Mouse (Mus musculus) embryonic facial prominence, embryonic 13.5 days (tissue): ENCODE results near the gene Pigyl. TPM values are rescaled to one million over a fixed set of nuclear protein-coding genes. Genes with fewer than 3 reads are reported as not detected.
"Not testable (repeated sequence)": the region's sequence is repeated elsewhere in the genome, so short reads cannot be mapped to it uniquely, and the experiment has no call there.

Experiments
- ATAC-seq: fragments of 200-750 bp; cut with Nextera tagmentation; 2 replicates; pipeline ENCODE4 v1.8.0; 2017; ENCODE audit warnings: low read depth; ENCODE audit not compliant: insufficient number of reproducible peaks, insufficient read depth, low FRiP score, low TSS enrichment
- H3K27ac ChIP-seq: fragments of 300-500 bp; sonication (generic); 2 replicates; pipeline ENCODE4 v1.5.1; 2015; ENCODE audit warnings: moderate library complexity, mild to moderate bottlenecking, inconsistent platforms
- H3K27me3 ChIP-seq: fragments of 300-500 bp; sonication (generic); 2 replicates; pipeline ENCODE4 v1.6.1; 2015; ENCODE audit warnings: mild to moderate bottlenecking, inconsistent platforms
- H3K36me3 ChIP-seq: fragments of 300-500 bp; sonication (generic); 2 replicates; pipeline ENCODE4 v1.6.1; 2015; ENCODE audit warnings: mild to moderate bottlenecking, inconsistent platforms
- H3K4me1 ChIP-seq: fragments of 300-500 bp; sonication (generic); 2 replicates; pipeline ENCODE4 v1.6.1; 2015; ENCODE audit warnings: inconsistent platforms
- H3K4me2 ChIP-seq: fragments of 300-500 bp; sonication (generic); 2 replicates; pipeline ENCODE4 v1.6.1; 2015; ENCODE audit warnings: moderate library complexity, mild to moderate bottlenecking, inconsistent platforms
- H3K4me3 ChIP-seq: fragments of 300-500 bp; sonication (generic); 2 replicates; pipeline ENCODE4 v1.5.1; 2015; ENCODE audit warnings: mild to moderate bottlenecking, inconsistent platforms
- H3K9ac ChIP-seq: fragments of 300-500 bp; sonication (generic); 2 replicates; pipeline ENCODE4 v1.6.1; 2015; ENCODE audit warnings: mild to moderate bottlenecking, inconsistent platforms
- H3K9me3 ChIP-seq: fragments of 300-500 bp; sonication (generic); 2 replicates; pipeline ENCODE4 v1.6.1; 2016; ENCODE audit warnings: inconsistent platforms
- WGBS: fragments of 180-500 bp; shearing (Covaris S2); methylation state at CpG from one replicate; pipeline ENCODE4 v1.1.7; 2015; ENCODE audit warnings: mixed read lengths; 5-methylcytosine and 5-hydroxymethylcytosine counted together
- polyA plus RNA-seq: library from polyadenylated mRNA; unstranded; fragments of >200 nt; fragmentation: Nextera tagmentation; extraction: Ambion mirVana; gene quantifications from 2 replicates; pipeline ENCODE4 v1.2.1, GENCODE M21; 2015

Gene Pigyl
- polyA plus RNA-seq, 1 experiment from 2014 or later = 75.9 TPM

GRCm38 (mm10) chr9:22143108-22144037 is 13.3 kb upstream of the Pigyl start:
- H3K9me3 ChIP-seq = 0 out of 2 replicates have a peak, but pooled peaks cover 3% of the 10 kb centered on the region
- H3K4me3 ChIP-seq = no peak overlapping the region
- H3K27me3 ChIP-seq = no peaks in the 10 kb centered on the region
- WGBS = 54% methylated on average over 17 of the region's 17 CpGs
- no peaks in the 10 kb centered on the region for H3K4me1 ChIP-seq
- no peaks in the 10 kb centered on the region for H3K36me3 ChIP-seq
- ATAC-seq = no peak
- no peak overlapping the region for H3K4me2 ChIP-seq
- H3K27ac ChIP-seq = no peak overlapping the region
- H3K9ac ChIP-seq = no peak overlapping the region

- no peak for ATAC-seq
- WGBS = 85% methylated on average over 8 of the region's 8 CpGs
Observed at GRCm38 (mm10) chr9:22144304-22144965, 12.2 kb upstream of the Pigyl start.

GRCm38 (mm10) chr9:22149426-22150248 is 7.0 kb upstream of the Pigyl start:
- H3K9ac ChIP-seq = no peak overlapping the region
- ATAC-seq = no peak
- WGBS = 73% methylated on average over 20 of the region's 20 CpGs

More at GRCm38 (mm10) chr9:22144304-22144965, 12.2 kb upstream of the Pigyl start:
- no peaks in the 10 kb centered on the region for H3K4me1 ChIP-seq
- H3K27ac ChIP-seq = no peak overlapping the region
- H3K27me3 ChIP-seq = no peaks in the 10 kb centered on the region
- no peaks in the 10 kb centered on the region for H3K36me3 ChIP-seq
- H3K4me3 ChIP-seq = no peak overlapping the region
- H3K4me2 ChIP-seq = no peak overlapping the region
- H3K9me3 ChIP-seq = 0 out of 2 replicates have a peak, but pooled peaks cover 3% of the 10 kb centered on the region
- H3K9ac ChIP-seq = no peak overlapping the region

GRCm38 (mm10) chr9:22150249-22150693 is 6.4 kb upstream of the Pigyl start:
- H3K4me3 ChIP-seq, H3K27ac ChIP-seq, H3K27me3 ChIP-seq, H3K4me2 ChIP-seq, ATAC-seq, H3K9me3 ChIP-seq, H3K36me3 ChIP-seq, H3K4me1 ChIP-seq, H3K9ac ChIP-seq: not testable (repeated sequence)
- WGBS = 87% methylated on average over 7 of the region's 7 CpGs

More at GRCm38 (mm10) chr9:22149426-22150248, 7.0 kb upstream of the Pigyl start:
- Histone ChIP-seq H3K27ac (no peak overlapping the region), H3K4me1 (no peaks in the 10 kb centered on the region), H3K4me3 (no peak overlapping the region), H3K9me3 (0 out of 2 replicates have a peak, but pooled peaks cover 3% of the 10 kb centered on the region), H3K27me3 (no peaks in the 10 kb centered on the region), H3K36me3 (no peaks in the 10 kb centered on the region), H3K4me2 (no peak overlapping the region)

GRCm38 (mm10) chr9:22150946-22151345 is 5.7 kb upstream of the Pigyl start:
- 90% methylated on average over 2 of the region's 2 CpGs for WGBS
- Histone ChIP-seq H3K9me3 (0 out of 2 replicates have a peak, but pooled peaks cover 3% of the 10 kb centered on the region), H3K27me3 (no peaks in the 10 kb centered on the region), H3K9ac (no peak overlapping the region), H3K4me2 (no peak overlapping the region), H3K27ac (no peak overlapping the region), H3K36me3 (no peaks in the 10 kb centered on the region), H3K4me3 (no peak overlapping the region), H3K4me1 (peaks cover 4% of the 10 kb centered on the region)
- ATAC-seq = no peak

GRCm38 (mm10) chr9:22153810-22154209 is 2.8 kb upstream of the Pigyl start:
- Histone ChIP-seq H3K4me1 (peaks cover 17% of the 10 kb centered on the region), H3K4me3 (no peak overlapping the region), H3K36me3 (peaks cover 12% of the 10 kb centered on the region), H3K9ac (no peak overlapping the region), H3K27ac (no peak overlapping the region), H3K4me2 (no peak overlapping the region), H3K9me3 (no peaks in the 10 kb centered on the region), H3K27me3 (peaks cover 3% of the 10 kb centered on the region; the same call in 1 of the 2 replicates)
- 90% methylated on average over 3 of the region's 3 CpGs for WGBS
- no peak for ATAC-seq

- peaks cover 17% of the 10 kb centered on the region for H3K4me1 ChIP-seq
- H3K4me3 ChIP-seq = 0 out of 2 replicates have a peak overlapping the region, but pooled peaks have one; percentile 5
- H3K36me3 ChIP-seq = peaks cover 14% of the 10 kb centered on the region
- H3K9ac ChIP-seq = no peak overlapping the region
- H3K9me3 ChIP-seq = no peaks in the 10 kb centered on the region
- no peak for ATAC-seq
- peak overlapping the region; percentile 68 for H3K4me2 ChIP-seq
- H3K27ac ChIP-seq = no peak overlapping the region
- 27% methylated on average over 10 of the region's 10 CpGs for WGBS
- H3K27me3 ChIP-seq = peaks cover 3% of the 10 kb centered on the region; the same call in 1 of the 2 replicates
Observed at GRCm38 (mm10) chr9:22155614-22156013, 1.0 kb upstream of the Pigyl start.

GRCm38 (mm10) chr9:22157516-22158265 is 1.0 kb downstream of the Pigyl start:
- Histone ChIP-seq H3K9ac (peak overlapping the region; percentile 93), H3K4me3 (peak overlapping the region; percentile 68), H3K9me3 (no peaks in the 10 kb centered on the region), H3K4me1 (peaks cover 17% of the 10 kb centered on the region), H3K36me3 (peaks cover 14% of the 10 kb centered on the region), H3K4me2 (peak overlapping the region; percentile 68), H3K27ac (no peak overlapping the region), H3K27me3 (peaks cover 3% of the 10 kb centered on the region; the same call in 1 of the 2 replicates)
- no peak for ATAC-seq
- WGBS = 67% methylated on average over 34 of the region's 34 CpGs

- H3K9ac ChIP-seq = no peak overlapping the region
- H3K27ac ChIP-seq = no peak overlapping the region
- no peak for ATAC-seq
- peaks cover 14% of the 10 kb centered on the region for H3K36me3 ChIP-seq
- peaks cover 3% of the 10 kb centered on the region; the same call in 1 of the 2 replicates for H3K27me3 ChIP-seq
- H3K9me3 ChIP-seq = no peaks in the 10 kb centered on the region
- H3K4me3 ChIP-seq = no peak overlapping the region
- peaks cover 10% of the 10 kb centered on the region for H3K4me1 ChIP-seq
- WGBS = 38% methylated on average over 6 of the region's 6 CpGs
- no peak overlapping the region for H3K4me2 ChIP-seq
Observed at GRCm38 (mm10) chr9:22161299-22161698, 4.7 kb downstream of the Pigyl start.

- H3K27ac ChIP-seq = no peak overlapping the region
- WGBS = 74% methylated on average over 9 of the region's 9 CpGs
Observed at GRCm38 (mm10) chr9:22162305-22162704, 5.7 kb downstream of the Pigyl start.

More at GRCm38 (mm10) chr9:22162305-22162704, 5.7 kb downstream of the Pigyl start:
- peaks cover 3% of the 10 kb centered on the region; the same call in 1 of the 2 replicates for H3K27me3 ChIP-seq
- peaks cover 14% of the 10 kb centered on the region for H3K36me3 ChIP-seq
- H3K4me3 ChIP-seq = no peak overlapping the region
- no peak overlapping the region for H3K9ac ChIP-seq
- H3K4me2 ChIP-seq = no peak overlapping the region
- peaks cover 5% of the 10 kb centered on the region for H3K9me3 ChIP-seq
- peaks cover 8% of the 10 kb centered on the region for H3K4me1 ChIP-seq
- ATAC-seq = no peak
